Mouse (Mus musculus): ENCODE measurements at regions not wholly inside any gene's neighbourhood (a gene's known extent, or its start where the extent isn't known, plus 50 kb on each side); places are given as distances from the start of the nearest gene placed in this dataset.
A peak's percentile ranks its signal among the peaks of the same experiment; 100 is the strongest.

GRCm38 (mm10) chr16:95892356-95892755 is 98.4 kb downstream of the Psmg1 start:
- no peak for DNase-seq (ENCODE audit: low spot score in 2 of 2)

GRCm38 (mm10) chr16:95886131-95886530 is 104.6 kb downstream of the Psmg1 start:
- peak in 1 of 2 experiments; percentile 11 for DNase-seq (ENCODE audit: low spot score in 2 of 2)

DNA sequence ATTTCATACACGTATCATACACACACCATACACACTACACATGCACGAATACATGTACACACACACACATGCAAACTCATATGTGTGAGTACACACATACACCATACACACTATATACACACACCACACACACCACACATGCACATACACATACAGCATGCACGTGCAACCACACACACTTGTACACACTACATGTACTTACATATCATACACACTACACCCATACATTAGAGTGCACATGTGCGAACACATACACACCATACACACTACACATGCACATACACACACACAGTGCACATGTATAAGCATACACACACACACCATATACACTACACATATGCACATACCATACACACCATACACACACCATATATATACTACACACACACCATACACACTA is 117.5 kb downstream of the Psmg1 start:
- peak in 1 of 2 experiments; percentile 5 for DNase-seq (ENCODE audit: low spot score in 2 of 2)

- DNase-seq (ENCODE audit: low spot score in 2 of 2) = peak in 1 of 2 experiments; percentile 19
Observed at GRCm38 (mm10) chr16:95872436-95872835, 118.3 kb downstream of the Psmg1 start.

DNA sequence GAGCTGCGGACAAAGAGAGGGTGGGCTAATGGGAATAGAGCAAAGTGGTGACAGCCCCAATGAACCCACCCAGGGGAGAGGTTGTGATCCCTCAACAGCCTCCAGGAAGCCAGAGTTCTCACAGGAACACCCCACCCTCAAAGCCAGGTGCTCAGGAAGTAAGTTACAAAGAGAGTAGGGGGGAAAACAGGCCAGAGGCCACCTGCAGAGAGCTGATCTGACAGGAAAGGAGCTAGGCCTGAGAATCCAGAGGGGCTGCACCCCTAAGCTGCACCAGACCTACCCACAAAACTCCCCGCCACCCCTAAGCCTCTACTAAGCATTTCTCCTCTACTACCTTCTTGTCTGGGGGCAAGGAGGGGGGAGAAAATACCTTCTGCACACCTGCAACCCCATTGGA is 120.5 kb downstream of the Psmg1 start:
- peak in 1 of 2 experiments; percentile 10 for DNase-seq (ENCODE audit: low spot score in 2 of 2)

- peak in 1 of 2 experiments; percentile 11 for DNase-seq (ENCODE audit: low spot score in 2 of 2)
Observed at GRCm38 (mm10) chr16:95869501-95869900, 121.3 kb downstream of the Psmg1 start.

DNA sequence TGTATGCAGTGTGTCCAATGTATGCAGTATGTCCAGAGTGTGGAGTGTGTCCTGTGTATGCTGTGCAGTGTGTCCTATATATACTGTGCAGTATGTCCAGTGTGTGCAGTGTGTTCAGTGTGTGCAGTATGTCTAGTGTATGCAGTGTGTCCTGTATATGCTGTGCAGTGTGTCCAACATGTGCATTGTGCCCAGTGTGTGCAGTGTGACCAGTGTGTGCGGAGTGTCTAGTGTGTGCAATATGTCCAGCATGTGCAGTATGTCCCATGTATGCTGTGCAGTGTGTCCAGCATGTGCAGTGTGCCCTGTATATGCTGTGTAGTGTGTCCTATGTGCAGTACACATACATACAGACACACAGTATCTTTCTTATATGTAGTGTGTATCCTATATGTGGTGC is 121.9 kb downstream of the Psmg1 start:
- DNase-seq (ENCODE audit: low spot score in 2 of 2) = peak in 1 of 2 experiments; percentile 12

DNA sequence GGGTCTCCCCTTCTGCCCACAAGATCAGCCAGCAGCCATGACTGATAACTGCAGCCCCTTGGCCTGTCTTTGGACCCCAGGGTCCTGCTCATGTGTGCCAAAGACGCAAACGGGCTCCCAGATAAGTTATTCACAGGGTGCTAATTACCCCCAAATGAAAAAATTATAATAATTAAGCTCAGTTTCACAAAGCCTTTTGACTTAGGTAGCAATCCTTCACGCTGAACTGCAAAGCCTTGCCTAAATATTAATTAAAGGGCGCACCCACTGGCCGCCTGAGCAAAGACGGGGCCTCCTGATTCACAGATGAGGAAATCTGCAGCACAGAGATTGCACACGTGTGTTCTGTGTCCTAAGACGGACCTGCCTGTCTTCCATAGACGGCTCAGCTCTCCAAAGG is 123.2 kb downstream of the Psmg1 start:
- DNase-seq (ENCODE audit: low spot score in 2 of 2) = peak in 1 of 2 experiments; percentile 12

- peak in 1 of 2 experiments; percentile 2 for DNase-seq (ENCODE audit: low spot score in 2 of 2)
Observed at GRCm38 (mm10) chr16:95866866-95867420, 123.8 kb downstream of the Psmg1 start.

DNA sequence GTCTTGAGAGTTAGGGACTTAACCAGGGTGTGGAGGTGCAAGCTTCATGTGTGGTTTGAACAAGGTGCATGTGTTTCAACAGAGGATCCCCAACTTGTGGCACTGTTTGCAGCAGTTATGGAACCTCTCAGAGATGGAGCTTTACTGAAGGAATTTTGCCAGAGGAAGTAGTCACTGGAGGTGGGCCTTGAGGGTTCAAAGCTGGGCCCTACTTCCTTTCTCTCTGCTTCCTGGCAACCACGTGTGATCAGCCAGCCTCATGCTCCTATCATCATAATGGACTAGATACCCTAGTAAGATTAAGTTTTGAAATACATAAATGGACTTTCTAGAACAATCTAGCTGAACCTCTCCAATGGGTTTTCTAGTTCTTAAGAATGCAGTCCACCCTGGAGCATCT is 125.2 kb downstream of the Psmg1 start:
- DNase-seq (ENCODE audit: low spot score in 2 of 2) = peak in 1 of 2 experiments; percentile 3

DNA sequence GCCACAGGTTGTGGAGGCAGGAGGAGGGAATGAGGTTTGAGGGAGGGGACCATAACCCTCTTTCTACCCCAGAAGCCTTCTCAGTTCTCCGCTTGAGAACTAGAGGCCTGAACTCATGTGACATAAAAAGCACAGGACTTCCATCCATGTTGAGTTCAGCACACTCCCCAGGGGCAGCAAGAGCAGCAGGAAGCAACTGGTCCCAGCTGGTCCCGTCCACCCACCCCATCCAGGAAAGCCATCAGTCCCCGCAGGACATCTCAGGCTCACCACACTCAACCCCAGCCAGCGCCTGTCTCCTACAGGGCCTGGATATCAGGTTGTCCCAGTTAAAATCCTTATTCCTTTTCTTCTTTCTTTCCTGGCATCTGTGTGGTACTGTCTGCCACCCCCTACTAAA is 126.1 kb downstream of the Psmg1 start:
- DNase-seq (ENCODE audit: low spot score in 2 of 2) = no peak

GRCm38 (mm10) chr16:95864106-95864505 is 126.7 kb downstream of the Psmg1 start:
- no peak for DNase-seq (ENCODE audit: low spot score in 2 of 2)

DNA sequence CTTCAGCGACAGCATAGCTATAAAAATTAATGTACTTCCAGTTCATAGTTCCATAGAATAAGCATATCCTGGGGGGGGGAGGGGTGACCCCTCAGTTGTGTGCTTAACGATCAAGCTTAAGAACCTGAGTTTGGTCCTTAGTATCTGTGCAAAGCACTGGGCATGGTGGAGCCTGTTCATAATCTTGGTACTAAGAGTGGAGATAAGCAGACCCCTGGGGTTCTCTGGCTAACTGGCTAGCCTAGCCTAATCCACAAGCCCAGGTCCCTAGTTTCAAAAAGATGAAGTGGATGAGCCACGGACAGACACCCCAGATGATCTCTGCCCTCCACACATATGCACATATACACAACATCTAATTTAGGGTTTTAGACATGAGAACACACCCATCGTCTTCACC is 127.2 kb downstream of the Psmg1 start:
- DNase-seq (ENCODE audit: low spot score in 2 of 2) = no peak

DNA sequence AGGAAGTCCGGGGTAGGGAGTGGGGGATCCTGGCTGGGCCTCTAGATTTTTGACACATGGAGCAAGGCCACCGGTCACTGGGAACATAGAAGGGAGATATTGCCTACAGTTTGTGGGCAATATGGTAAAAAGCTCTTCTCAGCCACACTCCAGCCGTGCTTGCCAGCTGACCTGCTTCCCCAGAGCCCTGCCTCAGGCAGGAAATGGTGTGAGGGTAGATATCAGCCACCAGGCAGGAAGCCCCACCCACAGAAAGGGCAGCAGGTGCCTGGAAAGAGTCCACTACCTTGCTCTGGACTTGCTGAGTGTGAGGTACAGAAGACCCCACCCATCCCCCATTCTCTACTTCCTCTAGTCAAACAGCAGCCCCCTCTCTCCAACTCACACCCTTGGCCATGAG is 128.1 kb downstream of the Psmg1 start:
- DNase-seq (ENCODE audit: low spot score in 2 of 2) = no peak

DNA sequence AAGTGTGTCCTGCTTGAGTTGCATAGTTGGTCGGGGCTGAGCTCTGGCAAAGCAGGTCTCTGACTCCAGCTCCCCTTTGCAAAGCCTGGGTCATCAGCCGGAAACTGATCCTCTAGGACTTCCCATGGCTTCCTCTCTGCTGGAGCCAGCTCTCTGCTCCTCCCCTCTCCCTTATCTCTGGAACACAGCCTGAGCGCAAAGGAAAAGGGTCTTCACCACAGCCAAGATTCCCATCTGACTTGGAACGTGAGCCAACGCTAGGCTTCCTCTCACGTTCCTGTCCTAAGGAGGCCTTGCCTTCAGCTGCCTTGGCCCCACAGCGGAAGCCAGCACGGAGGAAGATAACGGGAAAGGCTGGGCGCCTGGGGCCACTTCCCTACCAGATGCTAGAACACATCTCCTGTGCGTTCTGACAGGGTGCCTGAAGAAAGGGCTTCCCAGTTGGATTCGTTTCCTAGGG is 129.5 kb downstream of the Psmg1 start:
- DNase-seq (ENCODE audit: low spot score in 2 of 2) = no peak

DNA sequence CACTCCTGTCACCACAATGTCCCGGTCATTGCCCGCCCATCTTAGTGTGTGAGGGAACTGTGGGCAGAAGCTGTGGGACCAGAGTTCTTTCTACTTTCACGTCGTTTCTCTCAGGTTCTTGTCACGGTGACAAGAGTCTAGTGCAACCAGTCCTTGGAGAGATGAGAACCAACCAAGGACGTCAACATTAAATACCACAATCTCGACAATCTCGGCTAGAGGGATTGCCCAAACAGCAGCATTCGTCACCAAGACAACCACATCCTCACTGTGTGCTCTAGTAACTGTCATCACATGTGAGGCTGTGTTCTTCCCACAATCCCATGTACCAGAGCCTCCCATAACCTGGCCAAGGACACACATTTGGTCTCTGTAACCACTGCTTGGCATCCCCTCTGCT is 129.9 kb downstream of the Psmg1 start:
- no peak for DNase-seq (ENCODE audit: low spot score in 2 of 2)

- DNase-seq (ENCODE audit: low spot score in 2 of 2) = no peak
Observed at GRCm38 (mm10) chr16:95860111-95860510, 130.6 kb downstream of the Psmg1 start.

DNA sequence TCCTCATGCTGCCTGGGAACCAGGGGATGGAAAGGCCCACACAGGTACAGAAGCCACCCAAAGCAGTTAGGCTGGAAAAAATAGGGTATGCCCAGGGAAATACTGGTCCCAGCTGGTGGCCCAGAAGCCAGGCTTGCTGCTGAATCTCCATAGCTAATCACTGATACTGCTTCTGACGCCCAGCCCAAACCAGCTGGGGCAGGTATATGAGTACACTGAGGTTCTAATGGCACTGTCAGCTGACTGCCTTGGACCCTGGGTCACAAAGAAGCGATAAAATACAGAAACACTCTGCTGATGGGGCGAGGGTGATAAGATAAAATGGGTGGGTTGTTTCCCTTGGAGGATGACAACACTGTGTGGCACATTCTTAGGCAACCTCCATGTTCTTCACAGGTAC is 133.4 kb downstream of the Psmg1 start:
- DNase-seq (ENCODE audit: low spot score in 2 of 2) = no peak

GRCm38 (mm10) chr16:95855230-95855629 is 135.5 kb downstream of the Psmg1 start:
- DNase-seq (ENCODE audit: low spot score in 2 of 2) = no peak

DNA sequence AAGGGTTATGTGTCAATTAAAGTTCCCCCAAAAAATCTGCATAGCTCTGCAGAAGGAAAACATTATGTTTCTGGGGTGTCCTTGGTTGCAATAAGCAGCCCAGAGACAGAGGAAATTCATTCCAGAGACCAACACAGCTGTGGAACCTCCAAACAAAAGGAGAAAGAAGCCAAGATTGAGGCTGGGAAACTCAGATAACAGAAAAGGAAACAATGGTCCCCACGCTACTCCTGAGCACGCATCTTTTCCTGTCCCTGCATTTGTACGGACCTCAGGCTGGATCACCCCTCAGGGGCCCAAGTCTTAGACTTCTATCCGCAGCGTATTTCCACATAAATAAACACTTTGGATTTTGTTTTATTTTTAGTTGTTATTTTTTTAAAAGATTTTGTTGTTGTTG is 138.9 kb downstream of the Psmg1 start:
- no peak for DNase-seq (ENCODE audit: low spot score in 2 of 2)

GRCm38 (mm10) chr16:95848555-95849082 is 142.1 kb downstream of the Psmg1 start:
- DNase-seq (ENCODE audit: low spot score in 2 of 2) = no peak

GRCm38 (mm10) chr16:95847765-95848483 is 142.8 kb downstream of the Psmg1 start:
- peak in 1 of 2 experiments; percentile 36 for DNase-seq (ENCODE audit: low spot score in 2 of 2)

- no peak for DNase-seq (ENCODE audit: low spot score in 2 of 2)
Observed at GRCm38 (mm10) chr16:95845323-95845860, 143.5 kb downstream of the Ets2 start.

All from right cerebral cortex, postnatal 10 days (tissue).